Mouse (Mus musculus): ENCODE measurements around the gene P2ry1. TPM values are rescaled to one million over a fixed set of nuclear protein-coding genes. Genes with fewer than 3 reads are reported as not detected.
A peak's percentile ranks its signal among the peaks of the same experiment; 100 is the strongest.

P2ry1 gene
- 7.0 to 9.8 TPM (median 9.3 TPM) in 3 replicates for total RNA-seq (2017)

- ATAC-seq (replicated peaks; ENCODE audit: insufficient number of reproducible peaks, low FRiP score, low TSS enrichment, poor library complexity, severe bottlenecking): peak; percentile 73
These were observed at the start of gene P2ry1 for GRCm38 (mm10) chr3:61002587-61003501. P2ry1 (plus strand) TSS chr3:61002795.

GRCm38 (mm10) chr3:60953199-60953736, 49.3 kb upstream of the P2ry1 start:
- ATAC-seq (replicated peaks; ENCODE audit: insufficient number of reproducible peaks, low FRiP score, low TSS enrichment, poor library complexity, severe bottlenecking): no peak

GRCm38 (mm10) chr3:60954073-60954472, 48.5 kb upstream of the P2ry1 start:
- ATAC-seq (replicated peaks; ENCODE audit: insufficient number of reproducible peaks, low FRiP score, low TSS enrichment, poor library complexity, severe bottlenecking): no peak

- no peak for ATAC-seq (replicated peaks; ENCODE audit: insufficient number of reproducible peaks, low FRiP score, low TSS enrichment, poor library complexity, severe bottlenecking)
These were observed 43.8 kb upstream of the P2ry1 start for GRCm38 (mm10) chr3:60958769-60959168.

GRCm38 (mm10) chr3:60965137-60965536, 37.5 kb upstream of the P2ry1 start:
- ATAC-seq (replicated peaks; ENCODE audit: insufficient number of reproducible peaks, low FRiP score, low TSS enrichment, poor library complexity, severe bottlenecking): no peak

- no peak for ATAC-seq (replicated peaks; ENCODE audit: insufficient number of reproducible peaks, low FRiP score, low TSS enrichment, poor library complexity, severe bottlenecking)
These were observed 27.7 kb upstream of the P2ry1 start for GRCm38 (mm10) chr3:60974944-60975343.

GRCm38 (mm10) chr3:60982109-60982508, 20.5 kb upstream of the P2ry1 start:
- no peak for ATAC-seq (replicated peaks; ENCODE audit: insufficient number of reproducible peaks, low FRiP score, low TSS enrichment, poor library complexity, severe bottlenecking)

GRCm38 (mm10) chr3:60998064-60998463, 4.5 kb upstream of the P2ry1 start:
- ATAC-seq (replicated peaks; ENCODE audit: insufficient number of reproducible peaks, low FRiP score, low TSS enrichment, poor library complexity, severe bottlenecking): no peak

- ATAC-seq (replicated peaks; ENCODE audit: insufficient number of reproducible peaks, low FRiP score, low TSS enrichment, poor library complexity, severe bottlenecking): no peak
These were observed 2.9 kb upstream of the P2ry1 start for GRCm38 (mm10) chr3:60999715-61000114.

- ATAC-seq (replicated peaks; ENCODE audit: insufficient number of reproducible peaks, low FRiP score, low TSS enrichment, poor library complexity, severe bottlenecking): no peak
These were observed 1.8 kb upstream of the P2ry1 start for GRCm38 (mm10) chr3:61000747-61001146.

GRCm38 (mm10) chr3:61001852-61002586, 576 bp upstream of the P2ry1 start:
- 0 out of 2 replicates have a peak, but pooled peaks have one; percentile 4 for ATAC-seq (replicated peaks; ENCODE audit: insufficient number of reproducible peaks, low FRiP score, low TSS enrichment, poor library complexity, severe bottlenecking)

GRCm38 (mm10) chr3:61004611-61005010, 2.0 kb downstream of the P2ry1 start:
- no peak for ATAC-seq (replicated peaks; ENCODE audit: insufficient number of reproducible peaks, low FRiP score, low TSS enrichment, poor library complexity, severe bottlenecking)

- ATAC-seq (replicated peaks; ENCODE audit: insufficient number of reproducible peaks, low FRiP score, low TSS enrichment, poor library complexity, severe bottlenecking): no peak
These were observed 9.1 kb downstream of the P2ry1 start for GRCm38 (mm10) chr3:61011660-61012059.

GRCm38 (mm10) chr3:61012550-61012949, 10.0 kb downstream of the P2ry1 start:
- ATAC-seq (replicated peaks; ENCODE audit: insufficient number of reproducible peaks, low FRiP score, low TSS enrichment, poor library complexity, severe bottlenecking): no peak

- no peak for ATAC-seq (replicated peaks; ENCODE audit: insufficient number of reproducible peaks, low FRiP score, low TSS enrichment, poor library complexity, severe bottlenecking)
These were observed 14.1 kb downstream of the P2ry1 start for GRCm38 (mm10) chr3:61016733-61017132.

GRCm38 (mm10) chr3:61032100-61032499, 29.5 kb downstream of the P2ry1 start:
- no peak for ATAC-seq (replicated peaks; ENCODE audit: insufficient number of reproducible peaks, low FRiP score, low TSS enrichment, poor library complexity, severe bottlenecking)

- ATAC-seq (replicated peaks; ENCODE audit: insufficient number of reproducible peaks, low FRiP score, low TSS enrichment, poor library complexity, severe bottlenecking): 0 out of 2 replicates have a peak, but pooled peaks have one; percentile 17
These were observed 33.0 kb downstream of the P2ry1 start for GRCm38 (mm10) chr3:61035633-61036032.

GRCm38 (mm10) chr3:61039916-61040315, 37.3 kb downstream of the P2ry1 start:
- no peak for ATAC-seq (replicated peaks; ENCODE audit: insufficient number of reproducible peaks, low FRiP score, low TSS enrichment, poor library complexity, severe bottlenecking)

- ATAC-seq (replicated peaks; ENCODE audit: insufficient number of reproducible peaks, low FRiP score, low TSS enrichment, poor library complexity, severe bottlenecking): no peak
These were observed 47.5 kb downstream of the P2ry1 start for GRCm38 (mm10) chr3:61049976-61050672.
